Mouse (Mus musculus) liver, adult 2 months (tissue): ENCODE measurements around the gene Prkar2a.

Experiments
- CTCF ChIP-seq: fragments of 200-500 bp; IDR thresholded peaks from 2 replicates; pipeline ENCODE4 v1.5.1; 2011; ENCODE audit warnings: low read depth, low read length, control low read depth
- POLR2A ChIP-seq: fragments of 200-500 bp; IDR thresholded peaks from 2 replicates; pipeline ENCODE4 v1.6.1; 2011; ENCODE audit warnings: low read length, control low read depth; ENCODE audit not compliant: insufficient read depth; ENCODE audit errors: extremely low read depth

- no peak; the same call in 1 of the 2 replicates for TF ChIP-seq CTCF
- no peak for TF ChIP-seq POLR2A
These were observed 39.9 kb downstream of the Prkar2a start for GRCm38 (mm10) chr9:108729050-108729449.
